Mouse (Mus musculus) neural tube, embryonic 11.5 days (tissue): ENCODE measurements around the gene Spns1. TPM values are rescaled to one million over a fixed set of nuclear protein-coding genes. Genes with fewer than 3 reads are reported as not detected.
"Not testable (repeated sequence)": the region's sequence is repeated elsewhere in the genome, so short reads cannot be mapped to it uniquely, and the experiment has no call there.

Source experiments
- ATAC-seq: fragments of 200-750 bp; cut with Nextera tagmentation; 2 replicates; pipeline ENCODE4 v1.8.0; 2017; ENCODE audit warnings: moderate number of reproducible peaks, mild to moderate bottlenecking, moderate TSS enrichment, moderate library complexity; ENCODE audit not compliant: insufficient read depth, low FRiP score, low TSS enrichment
- DNase-seq: peaks from one replicate; pipeline ENCODE4 v3.0.0-alpha.2; 2015; ENCODE audit warnings: low spot score
- H3K27ac ChIP-seq: fragments of 300-500 bp; sonication (generic); 2 replicates; pipeline ENCODE4 v1.5.1; 2014; ENCODE audit warnings: low read depth, mild to moderate bottlenecking, low read length
- H3K27me3 ChIP-seq: fragments of 300-500 bp; sonication (generic); 2 replicates; pipeline ENCODE4 v1.6.1; 2014; ENCODE audit warnings: mild to moderate bottlenecking, low read length, mixed read lengths; ENCODE audit not compliant: control insufficient read depth, insufficient read depth
- H3K36me3 ChIP-seq: fragments of 300-500 bp; sonication (generic); 2 replicates; pipeline ENCODE4 v1.6.1; 2014; ENCODE audit warnings: mild to moderate bottlenecking, low read length, moderate library complexity, mixed read lengths; ENCODE audit not compliant: control insufficient read depth, insufficient read depth
- H3K4me1 ChIP-seq: fragments of 300-500 bp; sonication (generic); 2 replicates; pipeline ENCODE4 v1.6.1; 2014; ENCODE audit warnings: low read length, mixed read lengths; ENCODE audit not compliant: control insufficient read depth, insufficient read depth
- H3K4me2 ChIP-seq: fragments of 300-500 bp; sonication (generic); 2 replicates; pipeline ENCODE4 v1.6.1; 2014; ENCODE audit warnings: low read depth, mild to moderate bottlenecking, moderate library complexity
- H3K4me3 ChIP-seq: fragments of 300-500 bp; sonication (generic); 2 replicates; pipeline ENCODE4 v1.5.1; 2014; ENCODE audit warnings: low read depth, low read length
- H3K9ac ChIP-seq: fragments of 300-500 bp; sonication (generic); 2 replicates; pipeline ENCODE4 v1.6.1; 2014; ENCODE audit warnings: mild to moderate bottlenecking, low read length
- H3K9me3 ChIP-seq: fragments of 300-500 bp; sonication (generic); 2 replicates; pipeline ENCODE4 v1.6.1; 2016; ENCODE audit warnings: low read length; ENCODE audit not compliant: control insufficient read depth
- WGBS: fragments of 180-500 bp; shearing (Covaris S2); extraction: QIAGEN DNeasy Blood & Tissue Kit; methylation state at CpG from one replicate; pipeline ENCODE4 v1.1.7; 2014; 5-methylcytosine and 5-hydroxymethylcytosine counted together
- polyA plus RNA-seq: library from polyadenylated mRNA; unstranded; fragments of >200 nt; fragmentation: Nextera tagmentation; extraction: Ambion mirVana; gene quantifications from 2 replicates; pipeline ENCODE4 v1.2.1, GENCODE M21; 2014

Spns1 gene
- polyA plus RNA-seq, 1 experiment from 2014 or later = 54.0 TPM

GRCm38 (mm10) chr7:126408686-126409085 lies 31.4 kb upstream of the Spns1 start:
- DNase-seq (no peak), ATAC-seq (no peak)
- Histone ChIP-seq H3K36me3 (no peaks in the 10 kb centered on the region), H3K27ac (no peak overlapping the region), H3K4me3 (no peak overlapping the region), H3K27me3 (no peaks in the 10 kb centered on the region), H3K9ac (no peak overlapping the region), H3K4me2 (no peak overlapping the region), H3K9me3 (no peaks in the 10 kb centered on the region), H3K4me1 (no peaks in the 10 kb centered on the region)
- WGBS = 82% methylated on average over 2 of the region's 2 CpGs

- not testable (repeated sequence) for H3K4me3 ChIP-seq, H3K9me3 ChIP-seq, H3K9ac ChIP-seq, H3K4me2 ChIP-seq, DNase-seq, H3K36me3 ChIP-seq, H3K27me3 ChIP-seq, H3K4me1 ChIP-seq, ATAC-seq, H3K27ac ChIP-seq
- 84% methylated on average over 6 of the region's 8 CpGs for WGBS
These were observed 25.3 kb upstream of the Spns1 start for GRCm38 (mm10) chr7:126402518-126402917.

- Histone ChIP-seq H3K27ac (no peak overlapping the region), H3K4me1 (peaks cover 4% of the 10 kb centered on the region; the same call in 1 of the 2 replicates), H3K4me2 (no peak overlapping the region), H3K9me3 (no peaks in the 10 kb centered on the region), H3K36me3 (no peaks in the 10 kb centered on the region), H3K9ac (no peak overlapping the region), H3K27me3 (no peaks in the 10 kb centered on the region; the same call in 1 of the 2 replicates), H3K4me3 (no peak overlapping the region)
- no peak for ATAC-seq
- 17% methylated on average over 5 of the region's 5 CpGs for WGBS
- DNase-seq = peak; percentile 80
These were observed 22.3 kb upstream of the Spns1 start for GRCm38 (mm10) chr7:126399548-126399947.

GRCm38 (mm10) chr7:126397822-126398221 lies 20.6 kb upstream of the Spns1 start:
- WGBS = 94% methylated on average over 4 of the region's 4 CpGs

GRCm38 (mm10) chr7:126397221-126397620 lies 20.0 kb upstream of the Spns1 start:
- DNase-seq (no peak), ATAC-seq (no peak)
- Histone ChIP-seq H3K4me1 (peaks cover 4% of the 10 kb centered on the region; the same call in 1 of the 2 replicates), H3K4me3 (peak overlapping the region; percentile 6; the same call in 1 of the 2 replicates), H3K9ac (no peak overlapping the region), H3K9me3 (no peaks in the 10 kb centered on the region), H3K27ac (no peak overlapping the region), H3K4me2 (peak overlapping the region; percentile 24; the same call in 1 of the 2 replicates), H3K36me3 (no peaks in the 10 kb centered on the region), H3K27me3 (no peaks in the 10 kb centered on the region; the same call in 1 of the 2 replicates)
- WGBS = 52% methylated on average over 6 of the region's 6 CpGs

More at GRCm38 (mm10) chr7:126397822-126398221, 20.6 kb upstream of the Spns1 start:
- H3K27ac ChIP-seq = no peak overlapping the region
- H3K4me1 ChIP-seq = peaks cover 4% of the 10 kb centered on the region; the same call in 1 of the 2 replicates
- ATAC-seq = no peak
- no peaks in the 10 kb centered on the region for H3K36me3 ChIP-seq
- no peak overlapping the region for H3K4me2 ChIP-seq
- no peak for DNase-seq
- no peak overlapping the region for H3K4me3 ChIP-seq
- no peaks in the 10 kb centered on the region; the same call in 1 of the 2 replicates for H3K27me3 ChIP-seq
- H3K9me3 ChIP-seq = no peaks in the 10 kb centered on the region
- no peak overlapping the region for H3K9ac ChIP-seq

- H3K27ac ChIP-seq = 0 out of 2 replicates have a peak within 1 kb of the TSS, but pooled peaks have one; percentile 39
- H3K9ac ChIP-seq = peak within 1 kb of the TSS; percentile 72
- peak; percentile 96 for DNase-seq
- H3K27me3 ChIP-seq = no peaks in the 10 kb centered on the region; the same call in 1 of the 2 replicates
- H3K36me3 ChIP-seq = no peaks in the 10 kb centered on the region
- under 1% methylated on average over 59 of the region's 59 CpGs for WGBS
- peak; percentile 100 for ATAC-seq
- peak within 1 kb of the TSS; percentile 89 for H3K4me3 ChIP-seq
- peaks cover 4% of the 10 kb centered on the region; the same call in 1 of the 2 replicates for H3K4me1 ChIP-seq
- peak within 1 kb of the TSS; percentile 76 for H3K4me2 ChIP-seq
- no peaks in the 10 kb centered on the region for H3K9me3 ChIP-seq
These were observed 19.3 kb upstream of the Spns1 start, which contains the start of gene Nfatc2ip for GRCm38 (mm10) chr7:126396298-126397119. Gene Nfatc2ip, minus strand, starts transcription at chr7:126396737.

GRCm38 (mm10) chr7:126392086-126392884 lies 15.0 kb upstream of the Spns1 start:
- not testable (repeated sequence) for ATAC-seq, H3K36me3 ChIP-seq, H3K4me1 ChIP-seq, H3K9ac ChIP-seq, H3K27me3 ChIP-seq, H3K4me2 ChIP-seq, H3K9me3 ChIP-seq, H3K4me3 ChIP-seq, DNase-seq, H3K27ac ChIP-seq
- WGBS = 93% methylated on average over 7 of the region's 7 CpGs

- Histone ChIP-seq H3K27me3 (no peaks in the 10 kb centered on the region), H3K9me3 (no peaks in the 10 kb centered on the region), H3K4me3 (no peak overlapping the region), H3K27ac (no peak overlapping the region), H3K4me1 (no peaks in the 10 kb centered on the region), H3K36me3 (peaks cover 5% of the 10 kb centered on the region; the same call in 1 of the 2 replicates), H3K4me2 (no peak overlapping the region), H3K9ac (no peak overlapping the region)
- no peak for ATAC-seq
- WGBS = 100% methylated on average over 1 of the region's 1 CpGs
- DNase-seq = no peak
These were observed 10.9 kb upstream of the Spns1 start for GRCm38 (mm10) chr7:126388185-126388584.
